Mouse (Mus musculus) spleen, postnatal 36 days (tissue): ENCODE measurements around the gene Imp4.
A peak's percentile ranks its signal among the peaks of the same experiment; 100 is the strongest.

Experiments
- DNase-seq, 2 experiments: peaks; one replicate each; pipeline ENCODE4 v3.0.0; 2022; ENCODE audit warnings: low spot score in 2 of 2, mixed read lengths in 1 of 2

The Imp4 gene

GRCm38 (mm10) chr1:34460061-34460441 is 20.4 kb downstream of the Imp4 start:
- DNase-seq: peak; percentile 31 to 39

GRCm38 (mm10) chr1:34462766-34463165 is 23.1 kb downstream of the Imp4 start:
- peak; percentile 76 to 85 for DNase-seq

- peak; percentile 26 to 50 for DNase-seq
Observed at GRCm38 (mm10) chr1:34464310-34464817, 24.7 kb downstream of the Imp4 start.

GRCm38 (mm10) chr1:34465445-34465844 is 25.8 kb downstream of the Imp4 start:
- no peak for DNase-seq

- DNase-seq: peak in 1 of 2 experiments; percentile 21
Observed at GRCm38 (mm10) chr1:34468051-34468450, 28.4 kb downstream of the Imp4 start.

- DNase-seq: no peak
Observed at GRCm38 (mm10) chr1:34468500-34468899, 28.8 kb downstream of the Imp4 start.

GRCm38 (mm10) chr1:34469801-34470200 is 30.1 kb downstream of the Imp4 start:
- DNase-seq: no peak

GRCm38 (mm10) chr1:34472427-34473300 is 33.0 kb downstream of the Imp4 start:
- peak; percentile 83 to 86 for DNase-seq

GRCm38 (mm10) chr1:34478891-34479655 is 39.4 kb downstream of the Imp4 start:
- DNase-seq: peak; percentile 52 to 63

GRCm38 (mm10) chr1:34480801-34481200 is 41.1 kb downstream of the Imp4 start:
- DNase-seq: peak in 1 of 2 experiments; percentile 45

- DNase-seq: no peak
Observed at GRCm38 (mm10) chr1:34481920-34482669, 42.4 kb downstream of the Imp4 start.

- DNase-seq: no peak
Observed at GRCm38 (mm10) chr1:34484470-34484869, 44.8 kb downstream of the Imp4 start.

GRCm38 (mm10) chr1:34485461-34486188 is 46.0 kb downstream of the Imp4 start:
- DNase-seq: peak; percentile 71 to 72

- no peak for DNase-seq
Observed at GRCm38 (mm10) chr1:34487383-34487782, 47.7 kb downstream of the Imp4 start.

- peak in 1 of 2 experiments; percentile 43 for DNase-seq
Observed at GRCm38 (mm10) chr1:34489852-34490541, 50.3 kb downstream of the Imp4 start.

- DNase-seq: no peak
Observed at GRCm38 (mm10) chr1:34491480-34491879, 51.8 kb downstream of the Imp4 start.
